Mouse (Mus musculus): ENCODE measurements at regions not wholly inside any gene's neighbourhood (a gene's known extent, or its start where the extent isn't known, plus 50 kb on each side); places are given as distances from the start of the nearest gene placed in this dataset.

- ATAC-seq: no peak
- H3K4me1 ChIP-seq (ENCODE audit: control insufficient read depth, insufficient read depth, low read length): no peaks in the 10 kb centered on the region
- no peak overlapping the region for H3K4me2 ChIP-seq (ENCODE audit: low read length)
- H3K36me3 ChIP-seq (ENCODE audit: control insufficient read depth, insufficient read depth, low read length): no peaks in the 10 kb centered on the region
- no peak overlapping the region for H3K9ac ChIP-seq (ENCODE audit: low read depth, low read length)
- H3K27me3 ChIP-seq (ENCODE audit: control insufficient read depth, insufficient read depth, low read depth, low read length): no peaks in the 10 kb centered on the region
- no peak overlapping the region for H3K27ac ChIP-seq (ENCODE audit: low read length)
- no peaks in the 10 kb centered on the region for H3K9me3 ChIP-seq (replicated peaks; ENCODE audit: control insufficient read depth, low read length, poor library complexity, severe bottlenecking)
- no peak overlapping the region for H3K4me3 ChIP-seq (ENCODE audit: low read depth, low read length)
Measured at GRCm38 (mm10) chr2:107713706-107714105, 423.3 kb downstream of the Kcna4 start.

- peak; percentile 45; the same call in 1 of the 2 replicates for ATAC-seq
- Histone ChIP-seq H3K36me3 (ENCODE audit: control insufficient read depth, insufficient read depth, low read length) (no peaks in the 10 kb centered on the region), H3K27me3 (ENCODE audit: control insufficient read depth, insufficient read depth, low read depth, low read length) (no peaks in the 10 kb centered on the region), H3K4me2 (ENCODE audit: low read length) (no peak overlapping the region), H3K4me3 (ENCODE audit: low read depth, low read length) (no peak overlapping the region), H3K4me1 (ENCODE audit: control insufficient read depth, insufficient read depth, low read length) (no peaks in the 10 kb centered on the region), H3K27ac (ENCODE audit: low read length) (no peak overlapping the region), H3K9ac (ENCODE audit: low read depth, low read length) (no peak overlapping the region), H3K9me3 (replicated peaks; ENCODE audit: control insufficient read depth, low read length, poor library complexity, severe bottlenecking) (no peaks in the 10 kb centered on the region)
- WGBS: 58% methylated on average over 4 of the region's 4 CpGs
Measured at GRCm38 (mm10) chr2:107729469-107729868, 439.0 kb downstream of the Kcna4 start.

- no peak for ATAC-seq
- WGBS: 69% methylated on average over 3 of the region's 3 CpGs
- Histone ChIP-seq H3K27me3 (ENCODE audit: control insufficient read depth, insufficient read depth, low read depth, low read length) (no peaks in the 10 kb centered on the region), H3K4me1 (ENCODE audit: control insufficient read depth, insufficient read depth, low read length) (no peaks in the 10 kb centered on the region), H3K36me3 (ENCODE audit: control insufficient read depth, insufficient read depth, low read length) (no peaks in the 10 kb centered on the region), H3K9ac (ENCODE audit: low read depth, low read length) (no peak overlapping the region), H3K4me2 (ENCODE audit: low read length) (no peak overlapping the region), H3K9me3 (replicated peaks; ENCODE audit: control insufficient read depth, low read length, poor library complexity, severe bottlenecking) (no peaks in the 10 kb centered on the region), H3K27ac (ENCODE audit: low read length) (no peak overlapping the region), H3K4me3 (ENCODE audit: low read depth, low read length) (no peak overlapping the region)
Measured at GRCm38 (mm10) chr2:107734291-107734690, 443.9 kb downstream of the Kcna4 start.

DNA sequence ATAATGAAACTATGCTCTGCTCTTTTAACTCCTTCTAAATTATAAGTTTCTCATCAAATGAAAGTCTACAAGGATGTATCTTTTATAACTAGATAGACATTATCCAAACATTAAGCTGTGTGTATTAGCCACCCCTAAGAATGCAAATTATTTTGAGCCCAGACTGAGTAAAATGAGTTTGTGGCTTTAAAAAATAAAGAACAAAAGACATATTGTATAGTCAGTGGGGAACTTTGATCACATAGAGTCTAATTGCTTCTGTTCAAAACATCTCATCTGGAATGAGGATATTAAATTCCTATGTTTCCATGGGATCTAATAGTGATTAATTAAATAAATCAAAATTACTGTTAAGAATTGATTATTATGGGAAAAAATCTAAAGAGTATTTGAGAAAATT lies 444.3 kb downstream of the Kcna4 start:
- H3K9ac ChIP-seq (ENCODE audit: low read depth, low read length): no peak overlapping the region
- H3K27me3 ChIP-seq (ENCODE audit: control insufficient read depth, insufficient read depth, low read depth, low read length): no peaks in the 10 kb centered on the region
- no peaks in the 10 kb centered on the region for H3K36me3 ChIP-seq (ENCODE audit: control insufficient read depth, insufficient read depth, low read length)
- H3K4me2 ChIP-seq (ENCODE audit: low read length): no peak overlapping the region
- H3K4me3 ChIP-seq (ENCODE audit: low read depth, low read length): no peak overlapping the region
- no peak for ATAC-seq
- no peaks in the 10 kb centered on the region for H3K4me1 ChIP-seq (ENCODE audit: control insufficient read depth, insufficient read depth, low read length)
- no peak overlapping the region for H3K27ac ChIP-seq (ENCODE audit: low read length)
- no peaks in the 10 kb centered on the region for H3K9me3 ChIP-seq (replicated peaks; ENCODE audit: control insufficient read depth, low read length, poor library complexity, severe bottlenecking)
